Mouse (Mus musculus) effector memory CD4-positive, alpha-beta T cell, adult 5 months (primary cell): Measurements from ENCODE around the gene Olfr181. TPM values are rescaled to one million over a fixed set of nuclear protein-coding genes. Genes with fewer than 3 reads are reported as not detected.

Experiments used
- polyA plus RNA-seq: library from polyadenylated mRNA; unstranded; fragments of 100-300 nt; shearing (Covaris generic); gene quantifications from one replicate; pipeline ENCODE4 v1.2.1, GENCODE M21; 2017

The Olfr181 gene
- not detected for polyA plus RNA-seq

GRCm38 (mm10) chr16:58928655-58929054, at the start of gene Olfr181:
Olfr181 (minus strand) TSS chr16:58928755.

GRCm38 (mm10) chr16:58929292-58929691, 737 bp upstream of the Olfr181 start, which contains the start of gene Olfr180:
Olfr180 (minus strand) TSS chr16:58929392.

GRCm38 (mm10) chr16:58891963-58892362, 36.6 kb downstream of the Olfr181 start, which contains the start of gene Olfr178:
Olfr178 (minus strand) TSS chr16:58892063.

Other genes with a start within 250 kb of the Olfr181 start
- 0.41 TPM for gene Gpr15, start 209.7 kb downstream of the Olfr181 start, polyA plus RNA-seq
- 95.1 TPM for gene Cldnd1, start 200.8 kb downstream of the Olfr181 start, polyA plus RNA-seq
- not detected for gene Olfr172, start 165.6 kb downstream of the Olfr181 start, polyA plus RNA-seq
- gene Olfr173, start 128.5 kb downstream of the Olfr181 start, polyA plus RNA-seq = 0.57 TPM
- gene Olfr175-ps1, start 102.0 kb downstream of the Olfr181 start, polyA plus RNA-seq = not detected
- not detected for gene Olfr177, start 54.0 kb downstream of the Olfr181 start, polyA plus RNA-seq
- 0.36 TPM for gene Olfr178, start 36.7 kb downstream of the Olfr181 start, polyA plus RNA-seq
- not detected for gene Olfr180, start 637 bp upstream of the Olfr181 start, polyA plus RNA-seq
- 0.20 TPM for gene Olfr183, start 66.6 kb upstream of the Olfr181 start, polyA plus RNA-seq
- 0.16 TPM for gene Olfr186, start 101.5 kb upstream of the Olfr181 start, polyA plus RNA-seq
- not detected for gene Olfr187, start 111.0 kb upstream of the Olfr181 start, polyA plus RNA-seq
- not detected for gene Olfr190, start 149.2 kb upstream of the Olfr181 start, polyA plus RNA-seq
- not detected for gene Olfr191, start 161.1 kb upstream of the Olfr181 start, polyA plus RNA-seq
- gene Olfr193, start 183.1 kb upstream of the Olfr181 start, polyA plus RNA-seq = not detected
- not detected for gene Olfr194, start 192.3 kb upstream of the Olfr181 start, polyA plus RNA-seq
- gene Olfr195, start 218.3 kb upstream of the Olfr181 start, polyA plus RNA-seq = not detected
- not detected for gene Olfr196, start 241.7 kb upstream of the Olfr181 start, polyA plus RNA-seq